Mouse (Mus musculus) left cerebral cortex, postnatal 25 days (tissue): ENCODE results near the gene Clic3. TPM values are rescaled to one million over a fixed set of nuclear protein-coding genes. Genes with fewer than 3 reads are reported as not detected.

Source experiments
- DNase-seq, 2 experiments: peaks; one replicate each; pipeline ENCODE4 v3.0.0; 2022; ENCODE audit warnings: low spot score in 2 of 2, mixed read lengths in 1 of 2
- intact Hi-C: fragments of 180-260 bp; cut with DNase I; formaldehyde crosslinking; loops from one replicate; pipeline ENCODE4 v1.15.1; 2025
- total RNA-seq, 2 experiments: library from RNA; stranded (reverse); gene quantifications; 2 replicates each; pipeline ENCODE4 v1.2.3; 2021

Gene Clic3
- total RNA-seq, 2 experiments from 2014 or later, result 0.69 TPM; not detected in 1

GRCm38 (mm10) chr2:25436286-25436820 is 20.3 kb upstream of the Clic3 start:
- intact Hi-C loops, result no loop called here
- DNase-seq, result no peak

DNA sequence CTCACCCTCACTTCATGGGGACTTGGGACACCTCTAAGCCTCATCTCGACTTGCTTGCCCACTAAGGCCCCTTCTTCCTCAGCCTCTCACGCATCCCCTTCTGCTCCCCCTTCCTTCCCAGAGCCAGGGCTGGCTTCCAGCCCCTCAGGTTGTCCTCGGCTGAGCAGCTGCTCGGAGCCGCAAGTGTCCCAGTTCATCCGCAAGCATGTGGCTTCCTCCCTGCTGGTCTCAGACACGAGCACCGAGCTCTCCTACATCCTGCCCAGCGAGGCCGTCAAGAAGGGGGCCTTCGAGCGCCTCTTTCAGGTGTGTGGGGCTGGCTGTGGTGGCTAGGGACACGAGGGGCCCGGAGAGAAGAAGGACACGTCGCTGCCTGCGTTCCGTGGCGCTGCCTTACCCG is 15.6 kb upstream of the Clic3 start:
- DNase-seq, result no peak
- intact Hi-C loops, result no loop called here

GRCm38 (mm10) chr2:25442682-25443081 is 14.0 kb upstream of the Clic3 start:
- DNase-seq, result no peak
- intact Hi-C loops, result no loop called here

GRCm38 (mm10) chr2:25450853-25451647 is 5.6 kb upstream of the Clic3 start:
- intact Hi-C loops, result no loop called here
- DNase-seq, result no peak

- intact Hi-C loops, result no loop called here
- no peak for DNase-seq
Observed at GRCm38 (mm10) chr2:25452951-25453350, 3.7 kb upstream of the Clic3 start.

- intact Hi-C loops, result no loop called here
- DNase-seq, result no peak
Observed at GRCm38 (mm10) chr2:25457022-25457896, 621 bp downstream of the Clic3 start.

- intact Hi-C loops, result no loop called here
- no peak for DNase-seq
Observed at GRCm38 (mm10) chr2:25458911-25459310, 2.3 kb downstream of the Clic3 start.

DNA sequence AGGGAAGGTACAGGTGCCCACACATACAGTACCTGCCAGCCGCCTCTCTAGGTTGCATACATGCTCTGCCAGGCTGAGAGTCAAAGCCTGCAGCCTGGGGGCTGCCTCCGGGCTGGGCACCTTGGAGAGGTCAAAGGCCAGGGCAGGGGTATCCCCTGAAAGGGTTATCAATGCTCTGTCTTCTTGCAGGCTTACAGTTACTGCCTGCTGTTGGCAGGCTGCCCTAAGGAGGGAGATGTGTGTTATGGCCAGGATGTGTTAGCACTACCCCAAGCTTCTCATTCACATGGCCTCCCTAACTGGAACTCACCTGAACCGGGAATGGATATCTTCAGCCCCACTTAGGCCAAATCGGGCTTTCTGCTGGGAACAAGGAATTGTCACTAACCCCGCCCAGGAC is 3.5 kb downstream of the Clic3 start:
- intact Hi-C loops, result loop anchor here (2.0 kb wide), 2 partner anchors 31 to 41 kb away; partner anchors contain the start of genes Abca2, C8g and Fbxw5
- peak; percentile 26 to 30 for DNase-seq

DNA sequence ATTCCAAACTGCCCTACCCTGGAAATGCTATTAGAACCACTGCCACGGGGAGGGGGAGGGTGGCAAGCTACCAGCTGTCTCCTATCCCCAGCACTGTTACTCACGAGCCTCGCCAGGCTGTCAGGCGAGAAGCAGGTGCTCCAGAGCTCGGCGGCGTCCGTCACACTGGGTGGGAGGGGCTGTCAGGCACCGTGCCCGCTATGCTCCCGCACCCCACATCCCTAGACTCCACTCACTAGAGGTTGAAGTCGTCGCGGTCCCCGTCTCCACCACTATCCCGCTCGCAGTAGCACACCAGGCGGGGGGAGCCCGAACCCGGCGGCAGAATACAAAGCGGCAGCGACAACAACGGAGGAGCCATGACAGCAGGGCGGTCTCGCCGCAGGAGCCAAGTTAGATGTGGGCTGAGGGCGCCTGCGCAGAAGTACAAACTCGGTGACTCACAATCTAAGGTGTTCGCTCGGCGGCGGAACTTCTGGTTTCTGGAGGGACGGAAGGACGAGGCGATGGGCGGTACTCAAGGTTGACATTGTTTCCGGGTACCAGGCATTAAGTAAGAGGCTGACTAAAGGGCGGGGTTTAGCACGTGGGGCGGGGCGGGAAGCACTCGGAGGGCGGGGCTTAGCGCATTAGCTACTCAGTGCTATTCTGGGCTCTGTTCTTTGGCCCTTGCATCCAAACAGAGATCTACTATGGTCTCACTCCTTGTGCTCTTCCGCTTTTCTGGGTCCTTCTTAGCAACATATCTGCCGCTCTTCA is 4.1 kb downstream of the Clic3 start, which contains the start of gene Paxx:
Gene Paxx, minus strand, starts transcription at position 544 of the 759 bp plus-strand sequence.
- intact Hi-C loops, result loop anchor here (2.0 kb wide), 2 partner anchors 32 to 40 kb away; partner anchors contain the start of genes Abca2, C8g and Fbxw5
- DNase-seq, result peak; percentile 94 to 98

GRCm38 (mm10) chr2:25461407-25461806 is 4.8 kb downstream of the Clic3 start:
- intact Hi-C loops, result loop anchor here (2.0 kb wide), 2 partner anchors 33 to 39 kb away; partner anchors contain the start of genes Abca2, C8g and Fbxw5
- no peak for DNase-seq

- no peak for DNase-seq
- intact Hi-C loops, result no loop called here
Observed at GRCm38 (mm10) chr2:25463630-25464029, 7.0 kb downstream of the Clic3 start.

DNA sequence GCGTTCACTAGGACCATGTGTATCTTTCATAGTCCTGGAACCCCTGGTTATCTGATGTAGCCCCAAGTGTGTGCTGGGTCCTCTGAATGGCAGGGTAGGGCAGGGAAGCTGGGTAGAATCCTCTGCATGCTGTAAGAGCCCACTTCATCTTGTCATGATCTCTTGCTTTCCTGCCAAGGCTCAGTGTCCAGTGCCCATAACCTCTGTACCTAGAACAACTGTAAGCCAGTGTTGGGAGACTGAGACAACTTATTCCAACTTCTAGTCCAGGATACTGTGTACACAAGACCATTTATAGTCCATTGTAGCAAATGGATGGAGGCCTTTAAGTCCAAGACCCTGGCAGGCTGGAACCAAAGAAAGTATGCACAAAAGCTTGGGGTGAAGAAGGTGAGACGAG is 8.6 kb downstream of the Clic3 start:
- DNase-seq, result no peak
- intact Hi-C loops, result no loop called here

- no peak for DNase-seq
- intact Hi-C loops, result no loop called here
Observed at GRCm38 (mm10) chr2:25465816-25466635, 9.4 kb downstream of the Clic3 start.

DNA sequence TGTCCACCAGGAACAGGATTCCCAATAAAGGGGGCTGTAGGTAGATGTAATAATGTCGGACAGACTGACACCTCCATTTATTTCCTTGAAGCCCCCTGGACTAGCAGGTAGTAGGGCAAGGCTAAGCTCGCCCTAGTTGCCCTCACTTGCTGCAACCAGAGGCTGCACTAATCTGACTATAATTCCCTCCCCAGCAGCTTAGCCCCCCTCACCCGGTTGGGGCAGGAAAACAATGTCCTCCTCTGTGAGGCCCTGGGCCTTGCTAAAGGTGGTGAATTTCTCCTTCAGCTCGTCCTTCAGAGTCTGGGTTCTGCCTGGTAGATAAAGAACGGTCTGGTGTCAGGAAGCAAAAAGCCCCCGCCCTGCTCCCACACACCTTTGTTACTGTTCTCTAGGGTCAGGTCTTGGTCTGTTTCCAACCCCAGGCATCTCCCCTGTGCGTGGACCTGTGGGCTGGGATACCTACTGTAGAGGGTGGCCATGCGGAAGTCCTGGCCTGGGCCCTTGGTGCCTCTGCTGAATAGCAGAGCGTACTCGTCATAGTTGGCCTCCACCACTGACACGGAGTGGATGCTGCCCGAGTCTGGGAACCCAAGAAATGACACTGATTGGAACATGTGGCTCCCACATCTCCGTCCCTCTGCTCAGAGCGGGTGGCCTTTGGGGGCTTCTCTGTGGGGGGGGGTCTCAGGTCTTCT is 11.1 kb downstream of the Clic3 start:
- no peak for DNase-seq
- intact Hi-C loops, result no loop called here

DNA sequence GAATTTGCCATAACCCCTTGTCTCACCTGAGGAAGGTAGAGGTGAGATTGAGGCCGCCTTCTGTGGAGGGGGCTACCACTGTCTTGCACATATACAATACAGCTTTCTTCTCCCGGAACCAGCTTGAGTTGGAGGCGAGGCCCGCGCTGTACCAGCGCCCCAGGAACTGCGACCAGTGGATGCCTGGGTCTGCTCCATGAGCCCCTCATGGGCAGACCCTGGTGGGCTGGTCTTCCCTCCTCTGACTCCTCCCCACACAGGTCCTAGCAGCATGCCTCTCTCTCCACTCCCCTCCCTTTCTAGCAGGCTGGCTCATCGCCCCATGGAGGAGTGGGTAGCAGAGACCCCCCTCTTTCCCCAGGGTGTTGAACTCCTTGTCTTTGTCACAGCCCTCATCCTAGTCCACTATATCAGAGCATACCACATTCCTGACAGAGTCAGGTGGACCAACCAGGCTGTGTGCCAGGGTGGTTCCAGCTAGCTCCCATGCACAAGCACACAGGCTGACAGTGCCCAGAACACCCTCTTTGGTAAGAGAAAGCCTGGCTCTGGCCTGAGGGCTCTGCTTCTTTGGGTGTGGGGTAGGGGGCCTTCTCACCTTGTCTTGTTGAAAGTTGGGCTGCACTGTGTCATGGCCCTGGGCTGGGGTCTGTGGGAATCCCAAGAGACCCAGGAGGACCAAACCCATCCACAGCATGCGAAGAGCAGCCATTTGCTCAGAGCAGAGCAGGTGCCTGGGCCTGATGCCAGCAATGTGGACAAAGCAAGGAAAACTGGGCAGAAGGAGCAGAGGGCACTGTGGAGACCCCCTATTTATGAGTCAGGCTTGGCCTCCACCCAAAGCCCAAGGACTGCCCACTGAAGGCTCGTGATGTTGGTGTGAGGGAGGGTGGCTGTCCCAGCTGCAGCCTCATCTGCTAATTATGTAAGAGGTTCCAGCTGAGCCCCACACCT is 12.6 kb downstream of the Clic3 start:
- peak; percentile 42 for DNase-seq
- intact Hi-C loops, result no loop called here

DNA sequence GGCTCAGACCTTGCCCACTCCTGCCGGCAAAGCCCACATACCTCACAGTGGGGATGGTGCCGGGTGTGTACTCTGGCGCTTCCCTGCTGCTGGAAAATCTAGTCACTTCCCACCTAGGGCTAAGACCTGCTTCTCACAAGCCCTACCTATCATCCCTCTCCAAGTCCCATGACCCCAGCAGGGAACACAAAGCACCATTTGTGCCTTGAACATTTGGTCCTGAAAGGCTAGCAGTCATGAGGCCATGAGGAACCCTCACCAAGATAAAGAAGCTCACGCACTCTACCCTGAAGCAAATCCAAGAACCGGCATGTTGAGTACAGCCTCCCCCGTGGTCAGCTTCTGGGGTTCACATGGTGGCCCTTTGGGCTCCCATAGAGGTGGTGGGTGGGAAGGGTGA is 13.3 kb downstream of the Clic3 start, which contains the start of gene Ptgds:
Gene Ptgds, minus strand, starts transcription at position 78 of the 400 bp plus-strand sequence.
- DNase-seq, result no peak
- intact Hi-C loops, result no loop called here

- no peak for DNase-seq
- intact Hi-C loops, result no loop called here
Observed at GRCm38 (mm10) chr2:25472550-25472949, 15.9 kb downstream of the Clic3 start.
